Mouse (Mus musculus) cortical plate, adult 2 months (tissue): ENCODE measurements around the gene Rph3al.

ENCODE experiments used
- CTCF ChIP-seq: fragments of 200-500 bp; IDR thresholded peaks from 2 replicates; pipeline ENCODE4 v1.5.1; 2011; ENCODE audit warnings: mild to moderate bottlenecking, control low read depth, low read length; ENCODE audit not compliant: insufficient read depth; ENCODE audit errors: extremely low read depth
- POLR2A ChIP-seq: fragments of 200-500 bp; IDR thresholded peaks from 2 replicates; pipeline ENCODE4 v1.6.1; 2011; ENCODE audit warnings: mild to moderate bottlenecking, low read length, control low read depth; ENCODE audit not compliant: insufficient read depth; ENCODE audit errors: extremely low read depth

DNA sequence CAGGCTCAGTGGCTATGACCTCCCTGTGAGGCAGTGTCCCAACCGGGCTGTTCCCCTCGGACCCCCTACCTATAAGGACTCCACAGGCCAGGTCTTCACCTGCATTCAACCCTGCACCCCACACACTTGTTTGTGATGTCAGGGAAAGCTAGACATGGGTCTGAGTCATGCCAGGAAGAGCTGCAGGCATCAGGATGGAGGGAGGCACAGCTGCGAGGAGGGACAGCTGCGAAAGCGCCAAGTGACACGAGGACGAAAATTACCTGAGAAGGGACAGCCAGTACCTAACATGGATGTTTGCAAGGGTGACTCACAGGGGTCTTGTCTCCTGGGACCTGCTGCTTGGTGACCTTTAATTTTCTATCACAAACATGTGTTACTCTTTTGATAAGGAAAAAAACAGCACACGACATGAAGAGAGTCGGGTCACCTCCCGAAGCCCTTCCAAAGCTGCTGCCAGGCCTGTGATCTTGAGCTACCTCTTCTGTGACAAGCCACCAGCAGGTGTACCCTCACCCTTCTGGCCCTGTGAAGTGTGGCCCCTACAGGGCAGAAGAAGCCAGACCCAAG is 85.1 kb downstream of the Rph3al start:
- TF ChIP-seq CTCF (no peak), POLR2A (no peak)
